Mouse (Mus musculus): ENCODE results near the gene Fbxl7. TPM values are rescaled to one million over a fixed set of nuclear protein-coding genes. Genes with fewer than 3 reads are reported as not detected.
A peak's percentile ranks its signal among the peaks of the same experiment; 100 is the strongest.

The Fbxl7 gene
- total and polyA plus RNA-seq, 2 experiments from 2014 or later = 2.5 to 7.1 TPM

- Histone ChIP-seq H3K4me1 (ENCODE audit: insufficient read depth) (no peaks in the 10 kb centered on the region), H3K9me3 (ENCODE audit: low read length) (no peaks in the 10 kb centered on the region), H3K4me3 (ENCODE audit: low read depth, low read length) (no peak overlapping the region), H3K27ac (ENCODE audit: low read depth, low read length) (no peak overlapping the region), H3K27me3 (ENCODE audit: insufficient read depth, low read length) (no peaks in the 10 kb centered on the region), H3K9ac (no peak overlapping the region), H3K4me2 (ENCODE audit: low read depth) (no peak overlapping the region), H3K36me3 (ENCODE audit: insufficient read depth) (no peaks in the 10 kb centered on the region)
- 72% methylated on average over 5 of the region's 5 CpGs for WGBS
- TF ChIP-seq CTCF (IDR thresholded peaks at IDR 0.05; ENCODE audit: low read depth) = no peak
- ATAC-seq (no peak), DNase-seq (no peak)
Observed at GRCm38 (mm10) chr15:26867521-26867920, 27.9 kb downstream of the Fbxl7 start.

GRCm38 (mm10) chr15:26862173-26862572, 33.2 kb downstream of the Fbxl7 start:
- no peak for TF ChIP-seq CTCF (IDR thresholded peaks at IDR 0.05; ENCODE audit: low read depth)
- 89% methylated on average over 2 of the region's 2 CpGs for WGBS
- ATAC-seq = no peak

GRCm38 (mm10) chr15:26849626-26850025, 45.8 kb downstream of the Fbxl7 start:
- Histone ChIP-seq H3K27ac (ENCODE audit: low read depth, low read length) (no peak overlapping the region), H3K9ac (no peak overlapping the region), H3K36me3 (ENCODE audit: insufficient read depth) (no peaks in the 10 kb centered on the region), H3K27me3 (ENCODE audit: insufficient read depth, low read length) (no peaks in the 10 kb centered on the region), H3K9me3 (ENCODE audit: low read length) (no peaks in the 10 kb centered on the region), H3K4me3 (ENCODE audit: low read depth, low read length) (no peak overlapping the region), H3K4me1 (ENCODE audit: insufficient read depth) (0 out of 2 replicates have a peak, but pooled peaks cover 4% of the 10 kb centered on the region), H3K4me2 (ENCODE audit: low read depth) (no peak overlapping the region)
- no peak for TF ChIP-seq CTCF (IDR thresholded peaks at IDR 0.05; ENCODE audit: low read depth)
- no peak for ATAC-seq
- DNase-seq = no peak
- WGBS = 33% methylated on average over 1 of the region's 1 CpGs

More at GRCm38 (mm10) chr15:26862173-26862572, 33.2 kb downstream of the Fbxl7 start:
- Histone ChIP-seq H3K9me3 (ENCODE audit: low read length) (no peaks in the 10 kb centered on the region), H3K27ac (ENCODE audit: low read depth, low read length) (no peak overlapping the region), H3K9ac (no peak overlapping the region), H3K4me2 (ENCODE audit: low read depth) (no peak overlapping the region), H3K4me1 (ENCODE audit: insufficient read depth) (no peaks in the 10 kb centered on the region), H3K4me3 (ENCODE audit: low read depth, low read length) (no peak overlapping the region), H3K36me3 (ENCODE audit: insufficient read depth) (no peaks in the 10 kb centered on the region), H3K27me3 (ENCODE audit: insufficient read depth, low read length) (no peaks in the 10 kb centered on the region)
- DNase-seq = no peak

- Histone ChIP-seq H3K4me1 (ENCODE audit: insufficient read depth) (0 out of 2 replicates have a peak, but pooled peaks cover 4% of the 10 kb centered on the region), H3K27ac (ENCODE audit: low read depth, low read length) (no peak overlapping the region), H3K4me2 (ENCODE audit: low read depth) (no peak overlapping the region), H3K4me3 (ENCODE audit: low read depth, low read length) (no peak overlapping the region), H3K9me3 (ENCODE audit: low read length) (no peaks in the 10 kb centered on the region), H3K9ac (no peak overlapping the region), H3K27me3 (ENCODE audit: insufficient read depth, low read length) (no peaks in the 10 kb centered on the region), H3K36me3 (ENCODE audit: insufficient read depth) (no peaks in the 10 kb centered on the region)
- WGBS = 82% methylated on average over 6 of the region's 6 CpGs
- TF ChIP-seq CTCF (IDR thresholded peaks at IDR 0.05; ENCODE audit: low read depth) = no peak
- DNase-seq = peak; percentile 20
- ATAC-seq = no peak
Observed at GRCm38 (mm10) chr15:26842216-26842615, 53.2 kb downstream of the Fbxl7 start.

- Histone ChIP-seq H3K36me3 (ENCODE audit: insufficient read depth) (no peaks in the 10 kb centered on the region), H3K4me3 (ENCODE audit: low read depth, low read length) (no peak overlapping the region), H3K4me2 (ENCODE audit: low read depth) (no peak overlapping the region), H3K4me1 (ENCODE audit: insufficient read depth) (no peaks in the 10 kb centered on the region), H3K27me3 (ENCODE audit: insufficient read depth, low read length) (no peaks in the 10 kb centered on the region), H3K9me3 (ENCODE audit: low read length) (no peaks in the 10 kb centered on the region), H3K9ac (no peak overlapping the region), H3K27ac (ENCODE audit: low read depth, low read length) (0 out of 2 replicates have a peak overlapping the region, but pooled peaks have one; percentile 4)
- no peak for ATAC-seq
- peak; percentile 35 for DNase-seq
- 63% methylated on average over 1 of the region's 1 CpGs for WGBS
- TF ChIP-seq CTCF (IDR thresholded peaks at IDR 0.05; ENCODE audit: low read depth) = no peak
Observed at GRCm38 (mm10) chr15:26838386-26838785, 57.0 kb downstream of the Fbxl7 start.

GRCm38 (mm10) chr15:26837200-26837599, 58.2 kb downstream of the Fbxl7 start:
- no peaks in the 10 kb centered on the region for H3K27me3 ChIP-seq (ENCODE audit: insufficient read depth, low read length)
- no peak for TF ChIP-seq CTCF (IDR thresholded peaks at IDR 0.05; ENCODE audit: low read depth)
- no peak overlapping the region for H3K27ac ChIP-seq (ENCODE audit: low read depth, low read length)
- 42% methylated on average over 3 of the region's 3 CpGs for WGBS
- no peak overlapping the region for H3K4me3 ChIP-seq (ENCODE audit: low read depth, low read length)
- no peaks in the 10 kb centered on the region for H3K9me3 ChIP-seq (ENCODE audit: low read length)
- H3K36me3 ChIP-seq (ENCODE audit: insufficient read depth) = no peaks in the 10 kb centered on the region
- H3K4me2 ChIP-seq (ENCODE audit: low read depth) = no peak overlapping the region
- ATAC-seq (no peak), DNase-seq (no peak)
- no peak overlapping the region for H3K9ac ChIP-seq
- no peaks in the 10 kb centered on the region for H3K4me1 ChIP-seq (ENCODE audit: insufficient read depth)

GRCm38 (mm10) chr15:26834415-26834814, 61.0 kb downstream of the Fbxl7 start:
- H3K36me3 ChIP-seq (ENCODE audit: insufficient read depth) = no peaks in the 10 kb centered on the region
- no peak overlapping the region for H3K9ac ChIP-seq
- H3K4me3 ChIP-seq (ENCODE audit: low read depth, low read length) = no peak overlapping the region
- WGBS = 91% methylated on average over 5 of the region's 5 CpGs
- H3K4me1 ChIP-seq (ENCODE audit: insufficient read depth) = no peaks in the 10 kb centered on the region
- no peak for TF ChIP-seq CTCF (IDR thresholded peaks at IDR 0.05; ENCODE audit: low read depth)
- H3K27ac ChIP-seq (ENCODE audit: low read depth, low read length) = no peak overlapping the region
- no peak for ATAC-seq
- no peaks in the 10 kb centered on the region for H3K9me3 ChIP-seq (ENCODE audit: low read length)
- H3K27me3 ChIP-seq (ENCODE audit: insufficient read depth, low read length) = no peaks in the 10 kb centered on the region
- no peak for DNase-seq
- no peak overlapping the region for H3K4me2 ChIP-seq (ENCODE audit: low read depth)
